Mouse (Mus musculus): ENCODE measurements at regions not wholly inside any gene's neighbourhood (a gene's known extent, or its start where the extent isn't known, plus 50 kb on each side); places are given as distances from the start of the nearest gene placed in this dataset.

DNA sequence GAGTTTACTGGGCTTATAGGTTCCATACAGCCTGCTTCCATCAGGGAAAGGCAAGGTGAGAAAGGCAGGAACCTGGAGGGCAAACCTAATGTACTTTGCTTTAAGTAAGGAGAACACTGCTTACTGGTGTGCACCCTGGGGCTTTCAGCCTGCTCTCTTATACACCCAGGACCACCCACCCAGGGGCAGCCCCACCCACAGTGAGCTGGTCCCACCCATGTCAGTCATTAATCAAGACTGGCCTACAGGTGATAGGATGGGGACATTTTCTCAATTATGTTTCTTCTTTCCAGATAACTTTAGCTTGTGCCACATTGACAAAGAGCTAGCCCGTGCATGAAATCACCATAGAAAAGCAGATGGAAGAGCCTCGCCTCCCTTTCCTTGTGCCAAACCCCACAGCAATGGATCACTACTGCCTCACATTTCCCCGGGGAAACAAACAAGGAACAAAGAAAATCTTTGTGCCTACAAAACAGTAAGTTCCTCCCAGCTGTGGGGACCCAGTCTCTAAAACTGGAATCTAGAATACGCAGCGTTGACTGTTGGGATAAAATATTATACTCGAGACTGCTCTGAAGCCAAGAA is 221.5 kb downstream of the Pdcd6ip start:
- no peak for DNase-seq

DNA sequence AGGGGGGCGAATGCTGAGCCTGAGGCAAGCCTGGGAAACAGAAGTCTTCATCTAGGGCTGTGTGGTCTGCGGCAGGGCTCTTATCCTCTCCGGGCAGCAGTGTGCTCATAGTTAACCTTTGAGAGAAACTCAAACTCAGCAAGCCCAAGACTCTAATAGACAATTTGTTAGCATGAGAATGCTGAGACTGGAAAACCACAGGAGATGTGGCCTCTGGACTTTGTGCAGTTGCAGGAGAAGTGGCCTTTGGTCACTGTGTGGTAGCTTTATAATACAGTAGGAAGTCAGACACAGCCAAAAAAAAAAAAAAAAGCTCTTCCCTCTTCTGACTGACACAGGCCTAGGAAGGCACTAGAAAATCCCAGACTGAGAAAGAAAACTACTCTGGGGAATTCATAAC is 228.2 kb downstream of the Pdcd6ip start:
- no peak for DNase-seq

DNA sequence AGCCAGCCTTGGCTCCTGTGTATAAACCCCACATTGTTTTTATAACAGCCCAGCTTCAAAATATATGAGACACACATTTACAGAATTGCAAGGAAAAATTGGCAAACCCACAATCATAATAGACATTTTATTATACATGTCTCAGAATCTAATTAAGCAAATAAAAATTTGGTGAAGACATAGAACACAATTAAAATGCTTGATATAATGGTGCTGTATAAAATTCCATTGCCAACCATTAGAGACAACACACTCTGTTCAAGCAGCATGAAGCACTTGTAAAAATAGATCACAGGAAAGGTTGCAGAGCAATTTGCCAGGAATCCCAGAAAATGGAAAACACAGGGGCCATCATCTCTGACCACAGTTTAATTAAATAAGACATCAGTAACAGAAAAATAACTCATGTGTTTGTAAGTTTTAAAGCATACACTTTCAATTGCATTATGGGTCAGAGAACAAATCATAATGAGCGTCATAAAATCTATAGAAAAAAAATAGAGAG is 229.2 kb downstream of the Pdcd6ip start:
- DNase-seq: no peak

DNA sequence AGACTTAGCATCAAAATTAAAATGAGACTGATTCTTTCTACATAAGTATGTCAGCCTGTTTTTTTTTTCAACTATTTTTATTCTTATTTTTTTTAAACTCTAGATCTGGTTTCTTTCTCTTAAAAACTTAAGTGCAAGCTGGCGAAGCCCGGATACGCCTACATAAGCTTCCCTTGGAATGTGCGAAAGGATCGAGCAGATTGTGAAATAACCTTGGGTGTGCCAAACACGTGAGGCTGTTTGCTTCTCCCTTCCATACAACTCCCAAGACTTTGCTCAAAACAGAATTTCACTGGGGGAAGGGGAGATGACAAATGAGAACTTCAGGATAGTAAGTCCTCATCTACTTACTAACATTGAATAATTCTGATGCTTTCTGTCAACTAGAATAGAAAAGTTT is 236.3 kb downstream of the Pdcd6ip start:
- no peak for DNase-seq

DNA sequence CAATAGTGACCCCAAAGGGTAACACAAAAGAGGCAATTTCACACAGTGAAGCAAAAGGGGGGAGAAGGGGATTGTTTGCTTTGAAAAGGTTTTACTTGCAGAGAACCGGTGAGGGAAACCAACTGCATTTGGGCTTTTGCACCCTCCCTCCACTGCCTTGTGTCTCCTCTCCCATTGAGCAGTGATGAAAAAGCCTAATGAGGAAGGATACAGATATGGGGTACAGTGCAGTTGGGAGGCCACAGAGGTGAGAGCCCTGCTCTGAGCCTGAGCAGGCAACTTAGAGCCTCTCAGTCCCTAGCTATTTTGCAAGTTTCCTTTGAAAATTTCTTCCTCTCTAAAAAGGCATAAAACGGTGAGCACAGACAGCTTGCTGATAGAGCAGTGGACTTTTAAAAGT is 245.2 kb downstream of the Pdcd6ip start:
- no peak for DNase-seq

DNA sequence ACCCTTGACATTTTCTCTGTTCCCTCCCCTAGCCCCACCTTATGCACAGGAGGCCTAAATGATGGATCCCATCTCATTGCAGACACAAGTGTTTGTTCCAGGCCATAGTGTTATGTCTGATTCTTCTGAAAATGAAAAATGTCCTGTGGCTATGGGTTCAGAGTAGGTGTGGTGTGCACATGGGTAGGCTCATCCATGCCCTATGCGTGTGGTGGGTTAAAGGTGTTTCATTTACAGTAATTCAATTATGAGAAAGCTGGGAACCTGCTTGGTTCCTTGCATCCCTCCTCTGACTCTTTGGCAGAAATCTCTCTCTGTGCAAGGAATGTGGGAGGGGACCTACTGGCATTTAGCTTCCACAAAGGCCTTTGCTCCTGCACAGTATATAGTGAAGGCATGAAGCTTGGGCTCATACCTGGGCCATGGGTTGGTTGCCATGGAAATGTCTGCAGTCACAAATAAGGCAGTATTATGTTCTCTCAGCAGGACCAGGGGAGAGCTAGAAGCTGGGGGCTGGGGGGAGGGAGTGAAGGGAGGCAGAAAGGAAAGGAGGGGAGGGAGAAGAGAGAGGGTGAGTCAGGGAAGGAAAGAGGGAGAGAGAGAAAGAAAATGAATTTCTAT is 245.7 kb downstream of the Pdcd6ip start:
- DNase-seq: no peak

DNA sequence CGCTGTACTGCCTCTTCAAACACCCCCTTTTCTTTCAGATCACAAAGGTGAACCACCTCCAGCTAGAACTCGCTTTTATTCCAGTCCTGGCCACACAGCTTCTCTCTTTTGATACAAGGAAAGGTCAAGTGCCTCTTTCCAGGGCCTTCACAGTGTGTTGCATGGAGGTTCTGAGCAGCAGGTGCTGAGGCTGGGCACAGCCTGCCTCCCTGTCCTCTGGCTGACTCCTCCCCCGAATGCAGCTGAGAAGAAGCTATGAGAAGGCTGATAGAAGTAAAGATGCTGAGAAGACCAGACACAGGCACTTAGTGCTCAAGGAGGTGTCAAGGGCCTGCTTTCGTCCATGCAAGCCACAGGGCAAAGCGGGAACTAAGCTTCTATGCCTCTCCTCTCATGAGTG is 248.2 kb downstream of the Pdcd6ip start:
- no peak for DNase-seq

DNA sequence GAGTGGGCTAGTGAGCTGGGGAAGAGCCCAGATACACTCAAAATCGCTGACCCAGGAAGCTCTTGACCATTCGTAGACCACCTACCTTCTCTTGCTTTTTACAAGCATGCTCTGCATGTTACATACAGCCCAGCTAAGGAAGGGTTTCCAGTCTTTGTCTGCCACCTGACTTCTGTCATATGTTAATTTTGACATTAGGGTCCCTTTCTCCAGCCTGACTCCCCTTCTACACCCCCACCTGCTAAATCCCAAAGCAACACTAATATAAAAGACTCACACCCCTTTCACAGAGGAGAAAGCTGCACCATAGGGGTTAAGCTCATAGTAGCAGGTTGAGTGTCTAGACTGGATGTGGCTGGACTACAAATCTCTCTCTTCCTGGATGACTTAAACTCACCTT is 248.8 kb downstream of the Pdcd6ip start:
- DNase-seq: no peak

DNA sequence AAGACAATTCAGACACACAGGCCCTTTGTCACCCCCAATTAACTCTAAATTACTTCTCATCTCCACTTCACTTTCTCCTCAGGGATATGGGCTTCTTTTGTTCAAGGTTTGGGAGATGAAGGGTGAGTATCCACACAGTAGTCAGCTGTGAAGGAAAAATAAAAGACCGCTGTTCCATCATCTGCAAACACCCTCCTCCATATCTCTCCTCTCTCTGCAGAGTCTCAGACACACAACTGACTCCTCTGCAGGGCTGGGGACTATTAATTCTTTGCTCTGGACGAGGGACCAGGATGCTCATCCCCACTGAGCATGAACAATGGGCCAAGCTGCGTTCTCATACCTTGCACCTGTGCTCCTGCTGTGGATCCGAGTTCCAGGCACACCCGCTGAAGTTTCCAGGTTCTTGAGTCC is 249.3 kb downstream of the Pdcd6ip start:
- no peak for DNase-seq

DNA sequence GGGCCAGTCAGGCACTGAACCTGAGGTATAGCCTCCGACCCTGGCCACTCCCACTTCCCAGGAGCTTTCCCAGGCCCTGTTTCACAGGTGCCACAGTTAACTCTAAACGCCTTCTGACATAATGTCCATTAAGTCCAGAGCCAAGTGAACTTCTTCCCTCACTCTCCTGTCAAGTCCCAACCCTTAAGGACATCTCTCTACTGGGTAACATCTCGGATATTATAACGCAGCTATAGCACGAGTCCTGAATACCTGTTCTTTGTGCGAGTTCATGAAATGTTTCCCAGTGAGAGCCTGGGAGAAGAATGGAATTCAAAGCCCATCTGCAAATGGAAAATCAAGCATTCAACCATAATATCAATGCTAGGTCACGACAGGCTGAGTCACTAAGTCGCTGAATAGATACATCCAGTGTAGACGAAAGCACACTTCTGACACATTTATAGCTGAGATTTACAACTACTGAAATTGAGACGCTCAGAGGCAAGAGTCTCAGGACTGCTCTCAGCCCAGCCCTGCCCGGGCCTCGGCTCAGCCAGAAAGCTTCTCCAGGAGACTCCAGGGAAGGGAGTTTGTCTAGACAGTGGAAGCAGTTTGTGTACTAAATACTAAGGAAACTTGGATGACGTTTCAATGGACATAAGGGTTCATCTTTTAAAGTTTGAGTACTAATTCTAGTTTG is 250.7 kb downstream of the Pdcd6ip start:
- no peak for DNase-seq

DNA sequence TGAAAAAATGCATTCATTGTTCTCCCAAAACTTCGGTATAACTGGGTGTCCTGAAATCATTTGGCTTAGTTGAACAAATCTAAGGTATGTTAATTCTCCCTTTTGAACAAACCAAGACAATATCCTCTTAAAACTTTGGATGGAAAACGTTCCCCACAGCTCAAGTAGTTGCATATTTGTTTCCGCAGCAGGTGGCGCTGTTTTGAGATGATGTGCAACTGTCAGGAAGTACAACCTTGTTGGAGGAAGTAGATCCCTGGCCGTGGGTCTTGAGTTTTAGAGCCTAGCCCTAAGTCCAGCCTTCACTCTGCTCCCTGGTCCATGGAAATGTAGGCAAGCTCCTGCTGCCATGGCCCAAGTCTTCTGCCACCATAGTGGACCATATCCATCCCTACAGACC is 252.5 kb downstream of the Pdcd6ip start:
- DNase-seq: no peak

DNA sequence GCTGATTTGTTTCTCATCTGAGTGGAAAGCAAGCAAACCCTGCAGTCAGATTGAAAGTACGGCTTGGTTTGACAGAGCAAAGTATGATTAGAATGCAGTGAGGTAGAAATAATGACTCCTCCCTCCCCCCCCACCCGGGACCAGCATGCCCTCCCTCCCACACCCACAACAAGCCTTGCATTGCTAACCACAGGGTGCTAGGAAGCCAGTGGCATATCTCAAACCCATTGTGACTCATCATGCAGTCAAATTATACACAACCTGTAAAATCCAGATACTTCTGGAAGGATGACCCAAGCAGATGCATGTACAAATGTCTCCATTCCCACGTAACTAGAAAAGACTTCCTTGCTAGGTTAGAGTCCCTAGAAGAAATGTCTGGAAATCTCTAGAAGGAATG is 254.8 kb downstream of the Pdcd6ip start:
- DNase-seq: no peak

DNA sequence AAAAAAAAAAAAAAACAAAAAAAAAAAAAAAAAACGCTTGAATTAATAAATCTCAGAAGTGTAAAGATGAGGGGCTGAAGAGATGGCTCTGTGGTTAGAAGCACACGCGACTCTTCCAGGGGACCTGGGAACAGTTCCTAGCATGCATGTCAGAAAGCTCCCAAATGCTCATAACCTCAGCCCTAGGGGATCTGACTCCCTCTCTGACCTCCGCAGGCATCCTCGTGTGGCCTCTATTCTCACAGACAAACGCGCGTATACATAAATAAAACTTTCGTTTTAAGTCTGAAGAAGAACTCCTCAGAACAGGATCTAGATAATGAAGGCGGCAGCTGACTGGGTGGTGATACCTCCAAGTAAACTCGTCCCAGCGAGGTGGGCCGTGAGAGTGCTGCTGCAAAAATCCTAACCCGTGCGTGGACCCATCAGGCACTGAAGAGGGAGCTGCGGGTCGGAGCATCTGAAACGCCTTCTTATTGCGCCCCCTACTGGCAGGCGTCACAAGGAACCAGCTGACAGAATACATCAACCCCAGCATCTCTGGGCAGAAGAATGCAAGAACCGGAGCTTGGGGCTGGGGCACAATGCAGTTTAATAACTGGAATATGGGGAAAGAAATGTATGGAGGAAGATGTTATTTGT is 266.2 kb downstream of the Pdcd6ip start:
- peak; percentile 36 to 54 for DNase-seq

DNA sequence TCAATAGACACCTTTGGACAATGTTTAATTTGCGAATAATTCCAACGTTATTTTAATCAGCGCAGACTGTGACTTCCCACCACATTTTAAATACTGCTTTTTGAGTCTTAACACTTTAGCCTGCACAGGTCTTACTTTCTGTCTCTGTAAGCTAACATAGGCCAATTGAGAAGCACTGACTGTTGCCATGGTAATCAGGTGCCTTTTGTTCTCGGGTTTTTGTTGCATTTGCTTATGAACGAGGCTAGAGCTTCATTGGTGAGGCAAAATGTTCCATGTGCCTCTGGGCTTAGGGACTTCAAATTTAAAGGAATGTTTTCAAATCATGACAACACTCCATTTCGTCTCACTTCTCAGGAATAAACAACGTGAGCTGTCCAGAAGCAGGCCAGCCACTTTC is 269.7 kb downstream of the Pdcd6ip start:
- DNase-seq: no peak

DNA sequence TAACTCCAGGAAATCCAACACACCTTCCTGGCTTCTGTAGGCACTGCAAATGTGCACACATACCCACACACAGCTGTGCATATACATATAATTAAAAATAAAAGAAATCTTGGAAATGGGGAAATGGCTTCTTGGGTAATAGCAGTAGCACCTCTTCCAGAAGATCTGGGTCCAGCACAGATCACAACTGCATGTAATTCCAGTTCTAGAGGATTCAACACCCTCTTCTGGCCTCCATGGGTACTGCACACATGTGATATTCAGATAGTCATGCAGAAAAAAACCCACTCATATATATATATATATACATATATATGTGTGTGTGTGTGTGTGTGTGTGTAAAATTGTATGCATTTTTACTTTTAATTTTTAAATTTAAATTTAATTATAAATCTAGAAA is 272.1 kb downstream of the Pdcd6ip start:
- DNase-seq: no peak

DNA sequence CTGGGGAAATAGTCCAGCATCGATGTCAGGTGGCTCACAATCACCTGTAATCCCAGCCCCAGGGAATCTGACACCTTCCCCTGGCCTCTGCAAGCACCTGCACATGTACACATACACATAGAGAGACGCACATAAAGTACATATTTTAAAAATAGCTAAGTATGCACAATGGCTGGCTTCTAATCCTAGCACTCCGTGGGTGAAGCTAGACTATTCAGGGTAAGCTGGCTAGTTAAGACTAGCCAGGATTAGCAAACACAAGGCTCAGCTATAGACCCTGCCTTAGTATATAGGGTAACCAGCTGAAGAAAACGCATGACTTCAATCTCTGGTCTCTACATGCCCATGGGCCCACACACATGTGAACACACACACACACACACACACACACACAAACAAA is 274.6 kb downstream of the Pdcd6ip start:
- no peak for DNase-seq

DNA sequence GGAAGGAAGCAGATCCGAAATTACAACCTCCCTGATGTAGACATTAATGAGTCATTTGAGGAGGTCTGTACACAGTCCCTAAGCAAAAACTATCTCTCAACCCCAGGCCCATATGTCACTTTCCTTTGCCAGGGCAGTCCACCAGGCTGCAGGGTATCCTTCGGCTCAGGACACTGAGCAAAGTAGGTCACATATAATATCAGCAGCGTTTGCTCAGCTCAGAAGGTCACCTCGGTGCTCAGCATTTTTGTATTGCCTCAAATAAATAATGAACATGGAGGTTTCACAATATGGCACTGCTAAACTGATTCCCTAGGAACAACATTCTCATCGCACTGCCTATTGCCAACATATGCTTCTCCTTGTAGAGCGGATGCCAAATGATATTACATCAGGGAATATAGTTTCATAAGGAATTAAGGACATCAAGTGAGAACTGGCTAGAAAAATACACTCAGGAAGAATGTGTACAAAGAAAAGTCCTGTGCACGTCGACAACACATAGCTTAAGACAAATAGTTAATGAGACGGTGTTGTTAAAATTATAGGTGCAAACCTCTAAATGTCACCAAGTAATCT is 275.4 kb downstream of the Pdcd6ip start:
- no peak for DNase-seq

DNA sequence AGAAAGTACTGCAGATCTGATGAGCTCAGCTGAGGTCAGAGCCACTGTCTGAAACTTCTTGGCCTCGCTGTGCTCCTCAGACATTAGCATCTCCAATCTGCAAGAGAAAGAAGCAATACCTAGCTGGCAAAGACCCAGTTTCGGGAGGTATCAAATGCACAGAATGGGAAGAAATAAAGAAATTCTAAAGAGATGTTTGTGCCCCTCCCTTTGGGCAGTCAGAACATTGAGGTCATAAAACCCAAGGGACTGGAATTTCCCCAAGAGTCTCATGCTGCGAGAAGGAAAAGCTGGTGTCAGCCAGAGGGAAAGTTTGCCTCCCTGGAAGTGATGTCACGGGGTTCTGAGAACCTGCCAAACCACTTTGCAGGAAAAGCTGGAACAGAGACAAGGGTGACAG is 277.6 kb downstream of the Pdcd6ip start:
- no peak for DNase-seq

DNA sequence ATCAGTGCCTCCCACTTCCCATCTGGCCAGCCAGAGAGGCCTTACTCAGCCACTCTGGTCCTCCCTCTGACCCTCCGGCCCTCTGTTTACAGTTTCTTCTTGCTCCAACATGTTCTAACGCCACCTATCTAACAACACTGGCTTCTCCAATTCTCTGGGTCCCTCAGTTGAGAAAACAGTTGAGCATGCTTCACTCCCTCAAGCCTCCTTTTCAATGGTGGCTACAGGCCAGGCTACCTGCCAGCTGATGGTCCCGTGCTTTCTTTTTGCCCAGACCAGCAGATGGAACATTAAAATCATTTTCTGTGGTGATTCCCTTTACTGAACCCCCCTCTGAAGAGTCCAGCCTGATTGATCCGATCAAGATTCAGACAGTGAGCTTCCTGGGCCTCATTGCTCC is 280.8 kb downstream of the Pdcd6ip start:
- DNase-seq: no peak

DNA sequence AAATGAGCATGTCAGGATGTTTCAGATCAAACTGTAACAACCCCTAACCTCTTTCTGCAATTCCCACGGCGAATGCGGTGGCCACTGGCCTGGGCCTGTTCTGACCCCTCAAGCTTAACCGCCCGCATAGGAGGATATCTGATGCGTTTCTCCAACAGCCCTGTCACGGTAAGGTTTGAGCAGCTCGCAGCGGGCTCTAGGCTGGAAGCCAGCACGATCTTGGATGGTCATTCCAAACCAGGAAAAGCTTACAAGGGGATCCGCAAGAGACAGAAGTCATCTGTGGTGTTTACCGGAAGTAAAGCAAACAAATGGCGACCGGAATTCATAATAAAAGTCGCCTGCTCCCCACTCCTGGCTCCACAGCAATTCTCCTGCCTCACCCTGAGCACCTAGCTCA is 281.7 kb downstream of the Pdcd6ip start:
- DNase-seq: no peak

DNA sequence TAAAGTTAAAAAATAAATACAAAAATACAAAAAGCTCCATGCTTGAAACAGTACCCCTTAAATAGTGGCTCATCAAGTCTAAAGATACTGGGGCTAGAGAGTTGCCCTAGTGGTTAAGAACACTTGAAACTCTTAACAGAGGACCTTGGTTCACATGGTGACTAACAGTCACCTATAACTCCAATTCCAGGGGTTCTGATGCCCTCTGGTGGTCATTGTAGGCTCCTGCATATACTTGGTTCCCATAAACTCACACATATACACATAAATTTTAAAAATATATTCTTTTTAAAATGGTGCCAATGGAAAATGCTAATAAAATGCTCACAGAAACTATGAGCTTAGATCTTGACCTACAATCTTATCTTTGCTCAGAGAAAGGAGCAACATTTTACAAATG is 286.4 kb downstream of the Pdcd6ip start:
- no peak for DNase-seq

DNA sequence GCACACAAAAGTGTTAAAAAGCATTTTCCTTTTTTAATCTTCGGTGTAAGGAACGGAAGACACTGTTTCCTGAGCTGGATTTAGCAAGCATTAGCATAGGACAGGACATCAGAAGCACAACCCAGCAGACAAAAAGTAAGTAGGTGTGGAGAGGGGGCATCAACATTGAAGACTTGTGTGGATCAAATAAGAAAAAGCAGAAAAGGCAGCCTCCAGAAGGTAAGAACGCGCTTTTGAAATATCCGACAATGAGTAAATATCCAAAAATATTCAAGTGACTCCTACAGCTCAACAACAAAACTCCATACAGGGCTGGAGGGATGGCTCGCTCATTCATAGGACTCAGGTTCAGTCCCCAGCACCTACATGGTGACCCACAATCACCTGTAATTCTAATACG is 286.9 kb downstream of the Pdcd6ip start:
- no peak for DNase-seq

DNA sequence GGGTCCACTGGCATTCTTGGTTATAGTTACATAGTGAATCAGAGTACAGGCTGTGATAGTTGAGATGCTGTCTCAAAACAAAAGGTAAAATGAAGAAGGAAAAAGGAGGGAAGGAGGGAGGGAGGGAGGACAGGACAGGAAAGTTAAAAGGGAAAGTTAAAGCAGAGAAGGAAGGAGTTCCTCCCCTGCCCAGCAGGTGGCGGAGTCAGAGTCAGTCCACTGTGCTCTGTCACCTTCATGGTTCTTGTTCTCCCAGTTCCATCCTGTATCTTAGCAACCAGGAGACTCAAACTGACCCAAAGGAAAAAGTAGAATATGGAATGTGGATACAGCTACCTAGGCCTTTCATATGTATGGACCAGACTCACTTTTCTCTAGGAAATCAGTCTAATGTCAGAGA is 288.3 kb downstream of the Pdcd6ip start:
- no peak for DNase-seq

DNA sequence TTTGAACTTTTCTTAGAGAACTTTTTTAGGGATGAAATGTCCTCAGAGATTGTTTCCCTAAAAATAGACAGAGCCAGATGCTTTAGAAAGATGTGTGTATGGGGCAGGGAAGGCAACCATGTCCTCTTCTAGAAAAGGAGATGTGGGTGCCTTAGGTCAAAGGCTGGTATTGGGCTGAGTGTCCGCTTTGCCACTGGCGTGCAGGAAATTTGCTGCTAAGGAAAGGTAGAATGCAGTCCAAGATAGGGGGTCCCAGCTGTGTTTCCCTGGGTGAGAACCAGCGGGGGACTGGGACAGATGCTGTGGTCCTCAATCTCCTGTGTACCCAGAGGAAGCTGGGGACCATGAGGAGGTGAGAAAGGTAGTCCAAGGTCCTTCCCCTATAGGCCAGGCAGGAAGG is 291.0 kb downstream of the Pdcd6ip start:
- no peak for DNase-seq

Data from lung, postnatal 4 days (tissue).